Mouse (Mus musculus) right cerebral cortex, adult 2 months (tissue): ENCODE results near the gene Fbxo3.
"Not testable (repeated sequence)": the region's sequence is repeated elsewhere in the genome, so short reads cannot be mapped to it uniquely, and the experiment has no call there.

ENCODE experiments used
- DNase-seq, 2 experiments: peaks; one replicate each; pipeline ENCODE4 v3.0.0; 2021 to 2022; ENCODE audit warnings: low spot score in 2 of 2

Gene Fbxo3

GRCm38 (mm10) chr2:104096256-104096655 is 68.7 kb downstream of the Fbxo3 start:
- no peak for DNase-seq

DNA sequence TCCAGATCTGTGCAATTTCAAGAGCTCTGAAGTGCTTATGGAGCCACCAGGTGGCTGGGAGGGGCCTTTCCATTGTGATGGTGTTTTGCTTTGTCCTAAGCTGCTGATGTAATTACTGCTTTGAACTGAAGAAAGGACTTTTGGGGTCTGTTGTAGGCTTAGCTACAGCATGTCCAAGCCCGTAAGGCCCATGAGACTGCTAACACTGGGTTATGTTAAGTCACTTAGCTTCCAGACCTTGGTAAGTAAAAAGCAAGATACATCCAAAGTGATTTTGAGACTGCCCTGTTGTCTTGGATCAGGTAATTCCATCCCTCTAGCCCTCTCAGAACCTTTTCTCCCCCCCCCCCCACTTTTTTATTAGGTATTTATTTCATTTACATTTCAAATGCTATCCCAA is 69.3 kb downstream of the Fbxo3 start:
- DNase-seq = not testable (repeated sequence)

- DNase-seq = not testable (repeated sequence)
Observed at GRCm38 (mm10) chr2:104097396-104097795, 69.9 kb downstream of the Fbxo3 start.

DNA sequence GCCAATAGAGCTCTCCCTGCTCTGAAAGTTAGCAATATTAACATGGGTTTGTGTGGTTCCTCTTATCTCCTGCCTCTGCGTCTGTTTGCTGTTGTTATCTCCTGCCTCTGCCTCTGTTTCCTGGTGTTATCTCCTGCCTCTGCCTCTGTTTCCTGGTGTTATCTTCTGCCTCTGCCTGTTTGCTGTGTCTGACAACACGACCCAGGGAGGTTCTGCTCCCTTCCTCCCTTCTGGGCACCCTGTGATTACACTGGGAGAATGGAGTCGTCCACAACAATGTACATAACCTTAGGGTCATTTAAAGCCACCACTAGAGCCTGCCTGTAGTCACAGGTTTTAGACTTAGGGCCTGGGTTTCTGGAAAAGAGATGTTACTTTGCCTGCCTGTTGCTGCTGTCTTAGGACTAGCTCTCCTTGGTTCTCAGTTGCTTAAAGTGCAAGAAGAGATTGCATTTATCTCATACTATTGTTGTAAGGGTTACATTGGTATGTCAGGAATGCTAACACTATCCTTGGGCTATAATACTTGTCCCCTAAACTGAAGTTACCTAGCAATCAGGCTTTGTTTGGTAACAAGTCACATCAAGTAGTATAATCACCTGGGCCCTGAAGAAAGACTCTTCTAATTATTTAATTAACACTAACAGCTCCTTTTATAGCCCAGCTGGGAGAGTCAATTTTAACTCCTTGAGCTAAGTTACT is 71.2 kb downstream of the Fbxo3 start:
- DNase-seq = no peak

DNA sequence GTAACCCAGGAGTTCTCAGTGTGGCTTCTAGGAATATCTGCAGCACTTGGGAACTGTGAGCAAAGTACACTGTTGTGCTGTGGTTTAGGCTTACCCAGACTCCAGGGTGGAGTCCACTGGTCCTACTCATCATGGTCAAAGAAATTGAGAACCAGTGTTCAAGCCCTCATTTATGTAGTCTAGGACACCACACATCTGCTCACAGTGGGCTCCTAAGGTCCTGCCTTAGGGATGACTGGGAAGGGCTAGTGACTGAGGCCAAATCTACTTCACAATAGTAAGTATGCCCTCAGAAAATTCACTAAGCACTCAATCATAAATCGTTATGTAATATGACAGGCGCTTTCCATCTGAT is 71.7 kb downstream of the Fbxo3 start:
- DNase-seq = no peak

- no peak for DNase-seq
Observed at GRCm38 (mm10) chr2:104099946-104100345, 72.4 kb downstream of the Fbxo3 start.

DNA sequence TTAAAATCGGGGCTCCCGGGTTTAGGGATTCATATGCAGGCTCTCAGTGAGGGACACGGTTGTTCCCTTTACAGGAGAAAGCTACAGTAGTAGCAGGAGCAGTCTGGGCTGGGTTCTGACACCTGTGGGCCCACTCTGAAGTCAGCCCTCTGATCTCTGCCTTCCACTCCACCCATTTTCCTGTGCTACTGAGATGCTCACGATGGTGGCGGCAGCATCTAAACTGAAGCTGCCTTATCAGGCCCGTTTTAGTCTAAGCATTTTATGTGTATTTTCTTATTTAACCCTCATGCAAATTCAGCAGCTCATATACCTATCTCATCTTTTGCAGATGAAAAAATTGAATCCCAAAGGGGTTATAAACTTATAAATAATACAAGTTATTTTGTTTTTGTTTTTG is 77.3 kb downstream of the Fbxo3 start:
- no peak for DNase-seq

- DNase-seq = not testable (repeated sequence)
Observed at GRCm38 (mm10) chr2:104109021-104109420, 81.5 kb downstream of the Fbxo3 start.

DNA sequence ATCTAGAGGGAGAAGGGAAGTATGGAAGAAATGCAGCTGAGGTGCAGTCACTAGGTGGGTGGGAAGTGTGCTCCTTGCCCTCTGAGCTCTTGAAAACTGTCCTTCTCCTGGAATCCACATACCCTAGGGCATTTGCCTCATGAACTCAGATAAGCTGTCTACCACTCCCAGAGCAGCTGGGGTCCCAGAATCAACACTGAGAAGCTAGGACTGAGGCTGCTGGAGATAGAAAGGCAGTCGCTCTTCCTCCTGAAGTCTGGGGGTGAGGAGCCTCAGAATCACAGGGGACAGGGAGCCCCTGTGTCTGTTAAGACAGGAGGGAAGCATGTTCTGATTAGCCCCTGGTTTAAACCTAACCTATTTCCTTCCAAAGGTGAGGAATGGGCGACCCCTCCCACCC is 82.0 kb downstream of the Fbxo3 start:
- no peak for DNase-seq

- DNase-seq = no peak
Observed at GRCm38 (mm10) chr2:104110031-104110430, 82.5 kb downstream of the Fbxo3 start.

GRCm38 (mm10) chr2:104111170-104111797 is 83.8 kb downstream of the Fbxo3 start:
- DNase-seq = not testable (repeated sequence)
